Mouse (Mus musculus) ES-E14 (cell line): Measurements from ENCODE around the gene Espl1. TPM values are rescaled to one million over a fixed set of nuclear protein-coding genes. Genes with fewer than 3 reads are reported as not detected.
A peak's percentile ranks its signal among the peaks of the same experiment; 100 is the strongest.

Experiments used
- DNase-seq: peaks from one replicate; pipeline ENCODE4 v3.0.0-alpha.2; 2013; ENCODE audit warnings: low read depth, low spot score
- H3K27ac ChIP-seq: 2 replicates; pipeline ENCODE4 v1.5.1; 2012; ENCODE audit warnings: low read depth, mild to moderate bottlenecking, low read length, moderate library complexity, mixed read lengths; ENCODE audit not compliant: poor library complexity, insufficient read depth, severe bottlenecking
- H3K36me3 ChIP-seq: 2 replicates; pipeline ENCODE4 v1.6.1; 2012; ENCODE audit warnings: mild to moderate bottlenecking, low read length, moderate library complexity, mixed read lengths; ENCODE audit not compliant: control insufficient read depth, poor library complexity, insufficient read depth, severe bottlenecking
- H3K4me1 ChIP-seq, 2 experiments: fragments of 150-350 bp in 1 of 2; sonication (generic) in 1 of 2; 2 replicates each; pipeline ENCODE4 v1.6.1; 2012; ENCODE audit warnings: low read length in 2 of 2, mild to moderate bottlenecking in 1 of 2, mixed read lengths in 1 of 2; ENCODE audit not compliant: control insufficient read depth in 2 of 2, insufficient read depth in 2 of 2, poor library complexity in 1 of 2
- H3K4me3 ChIP-seq, 2 experiments: fragments of 150-350 bp in 1 of 2; sonication (generic) in 1 of 2; 2 replicates each; pipeline ENCODE4 v1.5.1; 2012; ENCODE audit warnings: low read length in 2 of 2, low read depth in 1 of 2, mild to moderate bottlenecking in 1 of 2, mixed read lengths in 1 of 2; ENCODE audit not compliant: insufficient read depth in 1 of 2, poor library complexity in 1 of 2, severe bottlenecking in 1 of 2
- H3K9ac ChIP-seq: 2 replicates; pipeline ENCODE4 v1.6.1; 2012; ENCODE audit warnings: low read depth, mild to moderate bottlenecking, low read length, mixed read lengths; ENCODE audit not compliant: poor library complexity, insufficient read depth, severe bottlenecking
- H3K9me3 ChIP-seq: fragments of 150-350 bp; sonication (generic); 2 replicates; pipeline ENCODE4 v1.6.1; 2012; ENCODE audit warnings: low read depth, mild to moderate bottlenecking, low read length; ENCODE audit not compliant: control insufficient read depth, insufficient read depth
- CHD2 ChIP-seq: IDR thresholded peaks from 2 replicates; pipeline ENCODE4 v1.6.1; 2014; ENCODE audit warnings: mild to moderate bottlenecking, low read depth, low read length, inconsistent platforms
- HCFC1 ChIP-seq: IDR thresholded peaks from 2 replicates; pipeline ENCODE4 v1.6.1; 2012; ENCODE audit warnings: low read length, inconsistent platforms, borderline replicate concordance; ENCODE audit not compliant: insufficient read depth
- MAFK ChIP-seq: IDR thresholded peaks from 2 replicates; pipeline ENCODE4 v1.6.1; 2014; ENCODE audit warnings: mild to moderate bottlenecking, low read depth, low read length, inconsistent platforms; ENCODE audit not compliant: insufficient read depth
- ZC3H11A ChIP-seq: IDR thresholded peaks from 2 replicates; pipeline ENCODE4 v1.6.1; 2012; ENCODE audit warnings: low read depth, mild to moderate bottlenecking, inconsistent platforms, low read length, borderline replicate concordance
- ZNF384 ChIP-seq: IDR thresholded peaks from 2 replicates; pipeline ENCODE4 v1.6.1; 2012; ENCODE audit warnings: low read depth, low read length, inconsistent platforms
- in situ Hi-C, 2 experiments: fragments of 600-800 bp; cut with MboI; formaldehyde crosslinking; loops; one replicate each; pipeline ENCODE4 v1.15.1; 2025; ENCODE audit warnings: low sequenced_read_pairs in 2 of 2, inconsistent platforms in 1 of 2; ENCODE audit not compliant: unreplicated experiment in 2 of 2
- total RNA-seq: library from RNA; depleted of rRNA; stranded (reverse); fragments of 300-350 nt; gene quantifications from 2 replicates; pipeline ENCODE4 v1.2.3, GENCODE M21; 2012

Gene Espl1
- total RNA-seq, 1 experiment = 84.1 TPM

DNA sequence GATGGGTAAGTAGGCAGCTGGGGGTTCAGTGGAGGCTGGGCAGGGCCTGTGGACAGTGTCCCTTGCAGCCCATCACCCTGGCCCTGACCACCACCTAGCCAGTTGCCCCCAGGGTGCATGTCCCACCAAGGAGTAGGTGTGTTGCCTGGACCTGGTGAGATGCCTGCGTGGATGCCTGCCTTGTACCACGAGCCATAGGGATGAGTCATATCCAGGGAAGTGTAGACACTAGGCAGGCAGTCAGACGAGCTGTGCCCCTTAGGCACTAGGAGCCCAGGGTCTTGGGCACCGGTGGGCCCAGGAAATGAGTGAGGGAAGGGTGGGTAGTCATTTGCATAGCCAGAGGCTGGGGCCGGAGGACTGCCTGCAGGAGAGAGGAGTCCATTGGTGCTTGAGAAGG is 62.8 kb downstream of the Espl1 start:
- Histone ChIP-seq H3K27ac (no peak overlapping the region), H3K4me3 (peak overlapping the region; percentile 55 to 69), H3K4me1 (peaks cover 1 to 7% of the 10 kb centered on the region in 2 experiments; a peak in 1 of 4 replicates), H3K9me3 (no peaks in the 10 kb centered on the region), H3K36me3 (no peaks in the 10 kb centered on the region), H3K9ac (0 out of 2 replicates have a peak overlapping the region, but pooled peaks have one; percentile 8)
- in situ Hi-C loops = no loop called here
- TF ChIP-seq HCFC1 = no peak
- TF ChIP-seq MAFK = no peak
- no peak for TF ChIP-seq CHD2
- no peak for TF ChIP-seq ZNF384
- no peak for TF ChIP-seq ZC3H11A
- no peak for DNase-seq

DNA sequence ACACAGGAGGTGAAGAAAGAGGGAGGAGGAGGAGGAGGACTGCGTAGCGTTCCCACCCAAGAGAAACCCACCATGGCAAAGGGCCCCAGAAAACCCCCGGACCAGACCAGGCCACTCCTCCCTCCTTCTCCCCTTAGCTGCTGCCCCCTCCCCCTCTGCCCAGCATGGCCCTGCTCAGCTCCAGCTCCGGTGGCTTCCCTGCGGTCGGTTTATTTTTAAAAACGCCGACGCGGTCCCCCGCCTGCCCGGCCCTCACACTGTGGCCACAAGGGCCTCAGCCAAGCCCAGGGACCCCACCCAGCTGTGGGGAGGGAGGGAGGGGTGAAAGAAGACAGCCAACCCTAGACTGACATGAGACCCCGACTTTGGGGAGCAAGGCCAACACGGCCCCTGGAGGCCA is 66.6 kb downstream of the Espl1 start:
- Histone ChIP-seq H3K9me3 (no peaks in the 10 kb centered on the region), H3K36me3 (no peaks in the 10 kb centered on the region), H3K4me3 (no peak overlapping the region), H3K9ac (no peak overlapping the region), H3K4me1 (peaks cover 1 to 13% of the 10 kb centered on the region in 2 experiments; a peak in 1 of 4 replicates), H3K27ac (no peak overlapping the region)
- no peak for TF ChIP-seq ZNF384
- no peak for TF ChIP-seq CHD2
- no peak for TF ChIP-seq HCFC1
- TF ChIP-seq ZC3H11A = no peak
- TF ChIP-seq MAFK = no peak
- in situ Hi-C loops = no loop called here
- DNase-seq = no peak

DNA sequence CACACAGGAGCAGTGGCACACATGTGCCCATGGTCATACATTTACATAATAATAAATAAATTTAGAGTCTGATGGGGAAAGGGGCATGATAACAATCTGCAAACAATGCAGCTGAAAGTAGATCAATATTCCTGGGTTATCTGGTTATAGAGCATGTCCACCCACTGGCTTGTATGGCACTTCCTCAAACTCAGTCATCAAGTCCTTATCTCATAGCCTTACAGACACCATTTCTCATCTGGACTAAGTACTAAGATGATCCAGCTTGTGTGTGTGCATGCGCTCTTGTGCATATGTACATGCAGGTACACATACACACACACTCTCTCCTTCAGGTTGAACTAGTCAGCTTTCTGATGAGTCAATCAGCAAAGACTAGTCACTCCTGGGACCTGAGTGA is 68.6 kb downstream of the Espl1 start:
- Histone ChIP-seq H3K36me3 (no peaks in the 10 kb centered on the region), H3K9ac (no peak overlapping the region), H3K9me3 (no peaks in the 10 kb centered on the region), H3K4me3 (no peak overlapping the region), H3K4me1 (peaks cover 0 to 6% of the 10 kb centered on the region in 2 experiments; a peak in 1 of 4 replicates), H3K27ac (no peak overlapping the region)
- in situ Hi-C loops = no loop called here
- no peak for DNase-seq
- no peak for TF ChIP-seq CHD2
- no peak for TF ChIP-seq MAFK
- no peak for TF ChIP-seq ZC3H11A
- TF ChIP-seq HCFC1 = no peak
- TF ChIP-seq ZNF384 = no peak

DNA sequence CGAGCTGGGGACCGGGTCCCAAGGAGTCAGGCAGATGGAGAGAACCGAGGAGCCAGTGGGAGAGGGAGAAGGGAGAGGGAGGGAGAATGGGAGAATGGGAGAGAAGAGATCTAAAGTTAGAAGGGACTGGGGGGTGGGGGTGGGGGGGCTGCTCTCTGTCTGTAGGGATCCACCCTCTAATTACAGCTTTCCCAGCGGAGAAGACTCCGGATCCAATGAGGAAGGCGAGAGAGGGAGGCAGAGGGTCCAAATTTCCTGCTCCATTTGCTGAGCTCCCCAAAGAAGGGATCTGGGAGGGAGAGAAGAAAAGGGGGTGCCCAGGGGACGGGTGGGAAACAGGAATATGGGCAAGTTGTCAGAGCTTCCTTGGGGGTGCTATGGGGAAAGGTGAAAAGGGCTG is 70.2 kb downstream of the Espl1 start:
- no peaks in the 10 kb centered on the region for H3K9me3 ChIP-seq
- no peak for TF ChIP-seq MAFK
- TF ChIP-seq CHD2 = no peak
- TF ChIP-seq ZNF384 = no peak
- TF ChIP-seq HCFC1 = no peak
- no peak overlapping the region for H3K27ac ChIP-seq
- H3K9ac ChIP-seq = no peak overlapping the region
- no peak overlapping the region for H3K4me3 ChIP-seq
- no peaks in the 10 kb centered on the region for H3K36me3 ChIP-seq
- DNase-seq = no peak
- H3K4me1 ChIP-seq = peaks cover 4 to 16% of the 10 kb centered on the region in 2 experiments; a peak in 3 of 4 replicates
- in situ Hi-C loops = no loop called here

DNA sequence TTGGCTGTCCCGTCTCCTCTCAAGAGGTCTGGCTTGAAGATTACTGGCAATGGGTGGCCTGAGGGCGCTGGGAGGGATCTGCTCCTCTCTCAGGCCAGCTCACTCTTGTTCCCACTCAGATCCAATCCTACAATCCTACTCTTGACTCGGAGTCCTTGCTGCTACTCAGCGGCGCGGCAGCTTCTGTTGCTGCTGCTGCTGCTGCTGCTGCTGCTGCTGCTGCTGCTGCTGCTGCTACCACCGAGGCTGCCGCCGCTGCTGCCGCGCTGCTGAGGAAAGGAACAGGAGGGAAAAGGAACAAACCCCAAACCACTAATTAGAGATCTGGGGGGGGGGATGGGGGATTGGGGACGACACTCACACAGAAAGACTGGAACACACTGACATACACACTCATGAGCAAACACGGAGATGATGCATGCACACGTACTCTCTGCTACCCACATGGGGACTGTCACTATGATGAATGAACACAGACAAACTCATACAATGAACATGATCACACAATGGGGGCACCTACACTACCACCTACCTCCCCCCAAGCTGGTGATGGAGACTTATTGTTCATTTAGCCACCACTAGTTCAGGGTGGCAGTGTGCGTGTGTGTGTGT is 70.8 kb downstream of the Espl1 start, which contains the start of gene Sp7:
Sp7 (minus strand) TSS at position 450 of the 612 bp plus-strand sequence.
- no peak for DNase-seq
- no peak for TF ChIP-seq HCFC1
- no peak for TF ChIP-seq ZC3H11A
- TF ChIP-seq ZNF384 = no peak
- no peak for TF ChIP-seq CHD2
- TF ChIP-seq MAFK = no peak
- Histone ChIP-seq H3K9ac (0 out of 2 replicates have a peak within 1 kb of the TSS, but pooled peaks have one; percentile 37), H3K4me1 (peaks cover 4 to 18% of the 10 kb centered on the region in 2 experiments; a peak in 3 of 4 replicates), H3K9me3 (no peaks in the 10 kb centered on the region), H3K4me3 (peak within 1 kb of the TSS in 1 of 2 experiments; percentile 23; a peak in 1 of 4 replicates), H3K27ac (no peak within 1 kb of the TSS), H3K36me3 (no peaks in the 10 kb centered on the region)
- in situ Hi-C loops = no loop called here
